Mouse (Mus musculus) left cerebral cortex, postnatal 25 days (tissue): ENCODE results near the gene Mfsd12. TPM values are rescaled to one million over a fixed set of nuclear protein-coding genes. Genes with fewer than 3 reads are reported as not detected.
A peak's percentile ranks its signal among the peaks of the same experiment; 100 is the strongest.

Source experiments
- DNase-seq, 2 experiments: peaks; one replicate each; pipeline ENCODE4 v3.0.0; 2022; ENCODE audit warnings: low spot score in 2 of 2, mixed read lengths in 1 of 2
- intact Hi-C: fragments of 180-260 bp; cut with DNase I; formaldehyde crosslinking; loops from one replicate; pipeline ENCODE4 v1.15.1; 2025
- microRNA-seq, 2 experiments: library from miRNA; unstranded; fragments of <30 nt; microRNA quantifications; one replicate each; pipeline ENCODE4 v1.2.0; 2022
- total RNA-seq, 2 experiments: library from RNA; stranded (reverse); gene quantifications; 2 replicates each; pipeline ENCODE4 v1.2.3; 2021

The Mfsd12 gene
- total RNA-seq, 2 experiments from 2014 or later = 39.3 to 41.1 TPM

GRCm38 (mm10) chr10:81409330-81409729 is 52.0 kb downstream of the Mfsd12 start:
- intact Hi-C loops = loop anchor here (2.0 kb wide), 1 partner anchor 21 kb away; no protein-coding TSS in a partner anchor
- no peak for DNase-seq

- intact Hi-C loops = no loop called here
- DNase-seq = no peak
Measured at GRCm38 (mm10) chr10:81410350-81410749, 53.1 kb downstream of the Mfsd12 start.

GRCm38 (mm10) chr10:81410981-81411380 is 53.7 kb downstream of the Mfsd12 start:
- DNase-seq = no peak
- intact Hi-C loops = no loop called here

- intact Hi-C loops = no loop called here
- DNase-seq = peak; percentile 59 to 81
Measured at GRCm38 (mm10) chr10:81411471-81412400, 54.4 kb downstream of the Mfsd12 start.

- intact Hi-C loops = no loop called here
- DNase-seq = no peak
Measured at GRCm38 (mm10) chr10:81412586-81413309, 55.5 kb downstream of the Mfsd12 start.

GRCm38 (mm10) chr10:81413310-81414261 is 56.3 kb downstream of the Mfsd12 start:
- DNase-seq = peak; percentile 80 to 81
- intact Hi-C loops = no loop called here

- intact Hi-C loops = no loop called here
- no peak for DNase-seq
Measured at GRCm38 (mm10) chr10:81414682-81415081, 57.4 kb downstream of the Mfsd12 start.

- intact Hi-C loops = no loop called here
Measured at GRCm38 (mm10) chr10:81415146-81415545, 57.9 kb downstream of the Mfsd12 start.

More at GRCm38 (mm10) chr10:81415146-81415545, 57.9 kb downstream of the Mfsd12 start:
- no peak for DNase-seq

Small RNA genes within 50 kb of the gene (microRNA-seq; reads per million reads assigned to microRNA genes)
- 1.2 to 2.0 reads per million in 2 experiments for gene Mir6913

Other genes with a start within 250 kb of the Mfsd12 start
- 100 to 1,000 TPM; 114 TPM for gene Zbtb7a, start 222.3 kb upstream of the Mfsd12 start, total RNA-seq
- 10 to 100 TPM; 26.6 to 28.7 TPM for gene Pias4, start 189.6 kb upstream of the Mfsd12 start, total RNA-seq
- gene Eef2, start 180.9 kb upstream of the Mfsd12 start, total RNA-seq = 100 to 1,000 TPM; 854 to 872 TPM
- gene Dapk3, start 174.5 kb upstream of the Mfsd12 start, total RNA-seq = 10 to 100 TPM; 71.3 to 77.7 TPM
- not detected for gene 4930442H23Rik, start 173.6 kb upstream of the Mfsd12 start, total RNA-seq
- under 1 TPM in 1 of 2 experiments, not detected in 1; 0.23 TPM for gene Nmrk2, start 155.4 kb upstream of the Mfsd12 start, total RNA-seq
- gene Atcay, start 126.7 kb upstream of the Mfsd12 start, total RNA-seq = 100 to 1,000 TPM; 194 to 208 TPM
- 10 to 100 TPM; 57.2 to 63.1 TPM for gene Zfr2, start 124.3 kb upstream of the Mfsd12 start, total RNA-seq
- 100 to 1,000 TPM; 191 to 194 TPM for gene Matk, start 104.6 kb upstream of the Mfsd12 start, total RNA-seq
- gene Mrpl54, start 90.6 kb upstream of the Mfsd12 start, total RNA-seq = 10 to 100 TPM; 42.5 to 47.3 TPM
- 10 to 100 TPM; 38.6 to 40.0 TPM for gene Apba3, start 90.5 kb upstream of the Mfsd12 start, total RNA-seq
- gene Tjp3, start 65.9 kb upstream of the Mfsd12 start, total RNA-seq = under 1 TPM; 0.23 to 0.30 TPM
- gene Pip5k1c, start 64.5 kb upstream of the Mfsd12 start, total RNA-seq = 100 to 1,000 TPM; 402 to 420 TPM
- gene Cactin, start 36.4 kb upstream of the Mfsd12 start, total RNA-seq = 10 to 100 TPM; 27.8 to 28.4 TPM
- 1 to 10 TPM; 1.2 to 1.4 TPM for gene Tbxa2r, start 28.8 kb upstream of the Mfsd12 start, total RNA-seq
- gene Gipc3, start 14.2 kb upstream of the Mfsd12 start, total RNA-seq = under 1 TPM; 0.92 to 0.96 TPM
- 10 to 100 TPM; 23.5 to 28.4 TPM for gene Hmg20b, start 7.0 kb upstream of the Mfsd12 start, total RNA-seq
- gene 4930404N11Rik, start 8.3 kb downstream of the Mfsd12 start, total RNA-seq = 1 to 10 TPM in 1 of 2 experiments, under 1 TPM in 1; 0.78 to 2.2 TPM
- gene Fzr1, start 21.0 kb downstream of the Mfsd12 start, total RNA-seq = 10 to 100 TPM; 63.5 to 70.2 TPM
- gene Dohh, start 26.9 kb downstream of the Mfsd12 start, total RNA-seq = 10 to 100 TPM; 83.7 to 87.7 TPM
- gene Gm48551, start 27.0 kb downstream of the Mfsd12 start, total RNA-seq = 1 to 10 TPM; 3.5 to 4.2 TPM
- gene Gm48552, start 31.5 kb downstream of the Mfsd12 start, total RNA-seq = 1 to 10 TPM; 4.0 to 4.1 TPM
- gene Smim24, start 35.6 kb downstream of the Mfsd12 start, total RNA-seq = 1 to 10 TPM in 1 of 2 experiments, under 1 TPM in 1; 0.89 to 1.5 TPM
- 10 to 100 TPM; 81.1 to 87.3 TPM for gene Nfic, start 98.1 kb downstream of the Mfsd12 start, total RNA-seq
- 100 to 1,000 TPM; 285 to 286 TPM for gene Celf5, start 125.2 kb downstream of the Mfsd12 start, total RNA-seq
- gene Ncln, start 138.9 kb downstream of the Mfsd12 start, total RNA-seq = 10 to 100 TPM; 76.4 to 77.0 TPM
- gene S1pr4, start 142.6 kb downstream of the Mfsd12 start, total RNA-seq = under 1 TPM; 0.53 to 0.73 TPM
- 1 to 10 TPM; 2.0 to 3.1 TPM for gene Gna15, start 166.7 kb downstream of the Mfsd12 start, total RNA-seq
- 100 to 1,000 TPM; 101 to 107 TPM for gene Gna11, start 187.7 kb downstream of the Mfsd12 start, total RNA-seq
- 100 to 1,000 TPM; 630 to 638 TPM for gene Aes, start 202.0 kb downstream of the Mfsd12 start, total RNA-seq
- 10 to 100 TPM; 28.8 to 30.3 TPM for gene Tle2, start 217.1 kb downstream of the Mfsd12 start, total RNA-seq
- gene Tle6, start 243.6 kb downstream of the Mfsd12 start, total RNA-seq = 1 to 10 TPM; 4.2 to 5.8 TPM
- gene BC025920, start 248.8 kb downstream of the Mfsd12 start, total RNA-seq = 1 to 10 TPM; 3.1 to 3.8 TPM